Mouse (Mus musculus): ENCODE measurements around the gene Gm20918.
"Not testable (repeated sequence)": the region's sequence is repeated elsewhere in the genome, so short reads cannot be mapped to it uniquely, and the experiment has no call there.

Gene Gm20918

GRCm38 (mm10) chrY:5043637-5044036 is at the start of gene Gm20918:
Gene Gm20918, plus strand, starts transcription at chrY:5043937.
- DNase-seq = not testable (repeated sequence)
